Mouse (Mus musculus): Measurements from ENCODE around the gene Theg. TPM values are rescaled to one million over a fixed set of nuclear protein-coding genes. Genes with fewer than 3 reads are reported as not detected.

Theg gene
- polyA plus RNA-seq, 1 experiment from 2014 or later: not detected

DNA sequence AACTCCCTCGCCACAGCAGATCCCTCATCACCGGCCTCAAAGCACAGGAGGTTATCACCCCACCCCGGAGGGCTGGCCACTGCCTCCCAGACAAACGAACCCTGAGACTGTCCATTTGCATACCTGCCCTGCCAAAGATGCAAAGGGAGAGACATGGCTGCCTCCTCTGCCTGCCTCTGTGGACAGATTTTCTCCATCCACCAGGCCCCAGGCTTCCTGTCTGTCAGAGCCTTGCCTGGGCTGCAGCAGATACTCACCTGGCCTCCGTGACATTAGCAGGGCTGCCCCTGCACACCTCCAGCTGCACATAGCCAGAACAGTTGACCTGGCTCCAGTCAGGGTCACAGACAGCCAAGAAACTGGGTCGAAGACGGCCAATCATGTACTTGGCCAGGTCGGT lies 56.9 kb downstream of the Theg start:
- no peak overlapping the region for H3K9ac ChIP-seq (replicated peaks)
- peaks cover 12% of the 10 kb centered on the region for H3K27me3 ChIP-seq
- H3K9me3 ChIP-seq: no peaks in the 10 kb centered on the region
- H3K4me1 ChIP-seq (replicated peaks): peaks cover 15% of the 10 kb centered on the region
- 69% methylated on average over 8 of the region's 8 CpGs for whole genome bisulfite sequencing
- no peak overlapping the region for H3K27ac ChIP-seq
- no peak overlapping the region for H3K4me3 ChIP-seq (replicated peaks)
- 0 out of 2 replicates have a peak, but pooled peaks cover 5% of the 10 kb centered on the region for H3K36me3 ChIP-seq
- no peak overlapping the region for H3K4me2 ChIP-seq (replicated peaks)
- ATAC-seq: no peak

DNA sequence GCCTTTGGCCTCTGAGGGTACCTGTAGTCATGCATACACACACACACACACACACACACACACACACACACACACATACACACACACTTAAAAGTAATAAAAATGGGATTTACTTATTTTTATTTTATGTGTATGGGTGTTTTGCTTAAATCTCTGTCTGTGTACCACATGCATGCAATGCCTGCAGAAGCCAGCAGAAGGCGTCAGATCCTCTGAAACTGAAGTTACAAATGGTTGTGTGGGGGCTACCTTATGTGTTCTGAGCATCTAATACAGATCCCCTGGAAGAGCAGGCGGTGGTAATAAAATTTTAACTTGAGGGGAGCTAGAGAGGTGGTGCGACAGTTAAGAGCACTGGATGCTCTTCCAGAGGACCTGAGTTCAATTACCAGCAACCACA lies 59.0 kb downstream of the Theg start:
- Histone ChIP-seq H3K9ac (replicated peaks) (no peak overlapping the region), H3K36me3 (0 out of 2 replicates have a peak, but pooled peaks cover 5% of the 10 kb centered on the region), H3K4me3 (replicated peaks) (no peak overlapping the region), H3K4me2 (replicated peaks) (no peak overlapping the region), H3K9me3 (no peaks in the 10 kb centered on the region), H3K4me1 (replicated peaks) (peaks cover 6% of the 10 kb centered on the region), H3K27ac (no peak overlapping the region), H3K27me3 (no peaks in the 10 kb centered on the region; the same call in 1 of the 2 replicates)
- WGBS: 87% methylated on average over 3 of the region's 3 CpGs
- ATAC-seq: no peak

DNA sequence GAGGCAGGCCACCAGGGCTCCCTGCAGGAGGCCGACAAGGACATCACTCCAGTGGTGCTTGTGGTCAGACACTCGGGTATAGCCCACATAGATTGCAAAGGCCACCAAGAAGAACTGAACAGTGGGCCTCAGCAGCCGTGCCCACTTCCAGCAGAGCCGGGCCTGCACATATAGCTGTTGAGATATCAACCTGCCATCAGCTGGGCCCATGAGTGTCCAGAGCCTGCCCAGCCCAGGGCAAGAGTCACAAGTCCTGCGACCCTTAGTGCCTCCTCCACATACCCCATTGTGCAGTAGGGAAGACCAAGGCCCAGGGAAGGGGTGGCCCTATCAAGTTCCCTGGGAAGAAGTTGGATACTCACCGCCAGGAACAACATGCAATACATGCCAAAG lies 59.7 kb downstream of the Theg start:
- Histone ChIP-seq H3K4me3 (replicated peaks) (no peak overlapping the region), H3K4me1 (replicated peaks) (no peaks in the 10 kb centered on the region), H3K9me3 (no peaks in the 10 kb centered on the region), H3K36me3 (0 out of 2 replicates have a peak, but pooled peaks cover 5% of the 10 kb centered on the region), H3K27me3 (no peaks in the 10 kb centered on the region; the same call in 1 of the 2 replicates), H3K9ac (replicated peaks) (no peak overlapping the region), H3K27ac (no peak overlapping the region), H3K4me2 (replicated peaks) (no peak overlapping the region)
- WGBS: 88% methylated on average over 6 of the region's 6 CpGs
- ATAC-seq: no peak

DNA sequence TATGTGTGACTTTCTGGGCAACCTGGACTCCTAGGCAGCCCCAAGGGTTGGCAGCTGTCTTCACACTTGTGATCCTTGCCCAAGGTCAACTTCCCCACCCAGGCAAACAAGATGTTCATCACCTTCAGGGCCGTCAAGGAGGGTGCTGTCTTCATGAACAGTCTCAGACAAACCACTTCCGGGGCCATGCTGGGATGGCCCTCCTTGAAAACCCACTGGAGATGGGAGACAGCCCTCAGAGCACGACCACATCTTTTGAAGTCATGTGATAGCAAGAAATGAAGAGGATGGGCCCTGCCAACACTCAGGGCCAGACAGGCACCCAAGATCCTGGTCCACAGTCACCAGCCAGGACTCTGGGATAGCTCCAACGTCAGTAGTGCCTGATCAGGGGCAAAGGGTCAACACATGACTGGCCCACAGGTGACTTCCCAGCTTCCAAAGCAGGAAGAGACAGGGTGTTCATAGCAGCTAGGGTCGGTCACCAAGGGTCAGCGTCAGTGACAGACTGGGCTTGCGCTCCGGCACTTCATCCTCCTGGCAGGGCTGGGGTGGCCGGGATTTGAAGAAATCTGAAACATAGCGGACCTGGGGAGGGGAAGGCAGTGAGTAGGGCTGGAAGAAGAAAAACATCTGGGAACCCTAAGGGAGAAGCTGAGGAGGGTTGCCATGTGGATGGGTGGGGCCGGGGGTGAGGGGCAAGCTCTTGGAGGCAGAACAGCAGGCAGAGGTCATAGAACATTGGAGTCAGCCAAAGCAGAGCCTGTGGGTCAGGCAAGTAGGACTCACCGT lies 60.3 kb downstream of the Theg start:
- no peak overlapping the region for H3K27ac ChIP-seq
- H3K9ac ChIP-seq (replicated peaks): no peak overlapping the region
- no peak overlapping the region for H3K4me3 ChIP-seq (replicated peaks)
- H3K4me1 ChIP-seq (replicated peaks): no peaks in the 10 kb centered on the region
- H3K27me3 ChIP-seq: no peaks in the 10 kb centered on the region
- H3K36me3 ChIP-seq: 0 out of 2 replicates have a peak, but pooled peaks cover 5% of the 10 kb centered on the region
- WGBS: 92% methylated on average over 12 of the region's 12 CpGs
- ATAC-seq: no peak
- no peak overlapping the region for H3K4me2 ChIP-seq (replicated peaks)
- no peaks in the 10 kb centered on the region for H3K9me3 ChIP-seq

Small RNA genes lying within 50 kb of the gene (microRNA-seq; reads per million reads assigned to microRNA genes)
- gene Mir6909: not detected

Other genes starting within 250 kb of the Theg start
- not detected in 2 replicates for gene Vmn2r82, start 230.8 kb downstream of the Theg start, polyA plus RNA-seq (2015; fragmentation: Nextera tagmentation; extraction: Ambion mirVana)
- gene Vmn2r83, start 118.6 kb downstream of the Theg start, polyA plus RNA-seq (2015; fragmentation: Nextera tagmentation; extraction: Ambion mirVana): not detected in 2 replicates
- 9.5 and 10.5 TPM in 2 replicates for gene Plpp2, start 53.5 kb downstream of the Theg start, polyA plus RNA-seq (2015; fragmentation: Nextera tagmentation; extraction: Ambion mirVana)
- 50.4 and 61.4 TPM in 2 replicates for gene Mier2, start 32.1 kb downstream of the Theg start, polyA plus RNA-seq (2015; fragmentation: Nextera tagmentation; extraction: Ambion mirVana)
- 0.24 and 0.28 TPM in 2 replicates for gene C2cd4c, start 26.7 kb upstream of the Theg start, polyA plus RNA-seq (2015; fragmentation: Nextera tagmentation; extraction: Ambion mirVana)
- gene Shc2, start 50.6 kb upstream of the Theg start, polyA plus RNA-seq (2015; fragmentation: Nextera tagmentation; extraction: Ambion mirVana): 18.4 and 20.5 TPM in 2 replicates
- gene Odf3l2, start 58.4 kb upstream of the Theg start, polyA plus RNA-seq (2015; fragmentation: Nextera tagmentation; extraction: Ambion mirVana): 0.27 TPM in 1 of 2 replicates, not detected in the other
- gene Madcam1, start 77.2 kb upstream of the Theg start, polyA plus RNA-seq (2015; fragmentation: Nextera tagmentation; extraction: Ambion mirVana): 0.50 and 0.90 TPM in 2 replicates
- gene Tpgs1, start 82.0 kb upstream of the Theg start, polyA plus RNA-seq (2015; fragmentation: Nextera tagmentation; extraction: Ambion mirVana): 80.8 and 84.1 TPM in 2 replicates
- gene Cdc34, start 94.9 kb upstream of the Theg start, polyA plus RNA-seq (2015; fragmentation: Nextera tagmentation; extraction: Ambion mirVana): 109 and 110 TPM in 2 replicates
- 1.4 and 1.7 TPM in 2 replicates for gene Gzmm, start 101.7 kb upstream of the Theg start, polyA plus RNA-seq (2015; fragmentation: Nextera tagmentation; extraction: Ambion mirVana)
- gene Bsg, start 117.2 kb upstream of the Theg start, polyA plus RNA-seq (2015; fragmentation: Nextera tagmentation; extraction: Ambion mirVana): 564 and 608 TPM in 2 replicates
- 0.18 and 0.43 TPM in 2 replicates for gene Hcn2, start 129.3 kb upstream of the Theg start, polyA plus RNA-seq (2015; fragmentation: Nextera tagmentation; extraction: Ambion mirVana)
- 38.5 and 43.9 TPM in 2 replicates for gene Polrmt, start 159.2 kb upstream of the Theg start, polyA plus RNA-seq (2015; fragmentation: Nextera tagmentation; extraction: Ambion mirVana)
- 1.1 and 1.3 TPM in 2 replicates for gene Fgf22, start 167.7 kb upstream of the Theg start, polyA plus RNA-seq (2015; fragmentation: Nextera tagmentation; extraction: Ambion mirVana)
- 71.5 and 82.3 TPM in 2 replicates for gene Rnf126, start 179.6 kb upstream of the Theg start, polyA plus RNA-seq (2015; fragmentation: Nextera tagmentation; extraction: Ambion mirVana)
- 0.63 and 1.1 TPM in 2 replicates for gene Fstl3, start 189.9 kb upstream of the Theg start, polyA plus RNA-seq (2015; fragmentation: Nextera tagmentation; extraction: Ambion mirVana)
- gene Prss57, start 203.6 kb upstream of the Theg start, polyA plus RNA-seq (2015; fragmentation: Nextera tagmentation; extraction: Ambion mirVana): not detected in 2 replicates
- gene Palm, start 206.2 kb upstream of the Theg start, polyA plus RNA-seq (2015; fragmentation: Nextera tagmentation; extraction: Ambion mirVana): 246 and 261 TPM in 2 replicates
- gene Misp, start 233.7 kb upstream of the Theg start, polyA plus RNA-seq (2015; fragmentation: Nextera tagmentation; extraction: Ambion mirVana): 0.36 and 0.85 TPM in 2 replicates